Mouse (Mus musculus) gastrocnemius, adult 2 months (tissue): Measurements from ENCODE around the gene Zc3hc1. TPM values are rescaled to one million over a fixed set of nuclear protein-coding genes. Genes with fewer than 3 reads are reported as not detected.

Experiments used
- DNase-seq: peaks from one replicate; pipeline ENCODE4 v3.0.0; 2022
- H3K27ac ChIP-seq: fragments of 200-600 bp; 2 replicates; pipeline ENCODE4 v1.8.1; 2022; ENCODE audit warnings: mild to moderate bottlenecking
- H3K4me3 ChIP-seq: fragments of 200-600 bp; 2 replicates; pipeline ENCODE4 v1.8.1; 2022; ENCODE audit warnings: mild to moderate bottlenecking, moderate library complexity
- CTCF ChIP-seq: fragments of 200-600 bp; IDR thresholded peaks from 2 replicates; pipeline ENCODE4 v1.8.1; 2022; ENCODE audit warnings: antibody characterized with exemption, mild to moderate bottlenecking, moderate library complexity
- intact Hi-C: fragments of 180-260 bp; cut with DNase I; formaldehyde crosslinking; loops from one replicate; pipeline ENCODE4 v1.15.1; 2025
- total RNA-seq, 2 experiments: library from RNA; stranded (reverse); gene quantifications; 2 replicates each; pipeline ENCODE4 v1.2.3; 2021

Zc3hc1 gene
- total RNA-seq, 2 experiments from 2014 or later = 15.5 to 19.3 TPM

- peak; percentile 62 for DNase-seq
- H3K27ac ChIP-seq = peak overlapping the region; percentile 84
- intact Hi-C loops = loop anchor here (5.0 kb wide), 1 partner anchor 38 kb away; the partner anchor contains the start of gene Ube2h
Measured at GRCm38 (mm10) chr6:30340231-30340873, 50.5 kb downstream of the Zc3hc1 start.

GRCm38 (mm10) chr6:30336912-30337311 lies 53.9 kb downstream of the Zc3hc1 start:
- Histone ChIP-seq H3K4me3 (peak overlapping the region; percentile 8; the same call in 1 of the 2 replicates), H3K27ac (peak overlapping the region; percentile 69)
- intact Hi-C loops = no loop called here
- no peak for TF ChIP-seq CTCF
- DNase-seq = peak; percentile 71

More at GRCm38 (mm10) chr6:30340231-30340873, 50.5 kb downstream of the Zc3hc1 start:
- TF ChIP-seq CTCF = no peak
- H3K4me3 ChIP-seq = no peak overlapping the region

DNA sequence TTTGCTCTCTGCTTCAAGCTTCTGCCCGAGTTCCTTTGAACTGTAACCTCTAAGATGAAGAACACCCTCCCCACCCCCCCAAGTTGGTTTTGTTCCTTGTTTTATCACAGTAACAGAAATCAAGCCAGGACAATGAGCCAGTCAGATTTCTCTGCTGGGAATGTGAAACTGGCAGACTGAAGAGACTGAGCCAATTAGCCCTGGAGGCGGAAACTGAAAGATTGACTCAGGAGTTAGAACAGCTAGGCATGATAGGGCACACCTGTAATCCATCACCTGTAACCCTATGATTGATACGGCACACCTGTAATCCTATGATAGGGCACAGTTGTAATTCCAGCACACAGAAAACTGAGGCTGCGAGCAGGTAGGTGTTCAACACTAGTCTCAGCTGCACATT lies 58.6 kb downstream of the Zc3hc1 start:
- intact Hi-C loops = no loop called here
- no peak for DNase-seq
- Histone ChIP-seq H3K4me3 (no peak overlapping the region), H3K27ac (no peak overlapping the region)
- no peak for TF ChIP-seq CTCF

DNA sequence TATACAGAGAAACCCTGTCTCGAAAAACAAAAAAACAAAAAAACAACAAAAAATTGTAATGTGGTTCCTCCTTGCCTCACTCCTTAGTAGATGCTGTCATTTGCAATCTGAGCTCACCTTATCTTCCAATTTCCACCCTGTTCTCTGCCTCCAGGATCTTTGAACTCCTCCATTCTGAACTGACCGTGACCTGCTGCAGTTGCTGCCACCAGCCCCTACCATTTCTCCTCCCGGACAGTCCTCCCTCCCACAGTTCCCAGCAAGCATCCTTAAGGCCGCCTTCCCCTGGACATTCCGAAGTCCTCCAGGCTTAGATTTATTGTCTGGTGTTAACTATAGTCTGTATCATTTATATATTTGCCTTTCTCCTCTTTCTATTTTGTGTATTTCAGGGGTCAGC lies 60.1 kb downstream of the Zc3hc1 start:
- H3K27ac ChIP-seq = no peak overlapping the region
- no peak overlapping the region for H3K4me3 ChIP-seq
- intact Hi-C loops = no loop called here
- TF ChIP-seq CTCF = no peak
- no peak for DNase-seq

DNA sequence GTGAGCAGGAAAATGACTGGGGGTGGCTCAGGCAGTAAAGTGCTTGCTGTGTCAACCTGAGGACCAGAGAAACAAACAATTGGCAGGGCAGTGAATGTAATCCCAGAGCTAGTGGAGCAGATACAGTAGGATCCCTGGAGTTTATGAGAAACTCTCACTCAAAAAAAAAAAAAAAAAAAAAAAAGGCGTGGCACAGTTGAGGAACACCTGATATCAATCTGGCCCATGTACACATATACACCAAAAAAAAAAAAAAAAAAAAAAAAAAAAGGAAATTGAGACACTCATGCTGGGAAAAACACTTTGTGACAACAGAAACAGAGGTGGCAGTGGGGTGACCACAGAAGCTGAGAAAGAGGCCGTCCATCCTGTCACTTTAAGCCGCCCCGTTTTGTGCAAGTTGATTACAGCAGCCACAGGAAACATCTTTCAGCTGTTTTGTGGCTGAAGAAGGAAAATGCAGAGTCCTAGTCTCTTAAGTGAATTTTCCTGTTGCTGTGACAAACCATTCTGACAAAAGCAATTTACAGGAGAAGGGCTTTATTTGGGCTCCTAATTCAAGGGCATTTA lies 64.8 kb downstream of the Zc3hc1 start:
- intact Hi-C loops = no loop called here
- TF ChIP-seq CTCF = no peak
- DNase-seq = no peak
- H3K27ac ChIP-seq = 0 out of 2 replicates have a peak overlapping the region, but pooled peaks have one; percentile 28
- no peak overlapping the region for H3K4me3 ChIP-seq

DNA sequence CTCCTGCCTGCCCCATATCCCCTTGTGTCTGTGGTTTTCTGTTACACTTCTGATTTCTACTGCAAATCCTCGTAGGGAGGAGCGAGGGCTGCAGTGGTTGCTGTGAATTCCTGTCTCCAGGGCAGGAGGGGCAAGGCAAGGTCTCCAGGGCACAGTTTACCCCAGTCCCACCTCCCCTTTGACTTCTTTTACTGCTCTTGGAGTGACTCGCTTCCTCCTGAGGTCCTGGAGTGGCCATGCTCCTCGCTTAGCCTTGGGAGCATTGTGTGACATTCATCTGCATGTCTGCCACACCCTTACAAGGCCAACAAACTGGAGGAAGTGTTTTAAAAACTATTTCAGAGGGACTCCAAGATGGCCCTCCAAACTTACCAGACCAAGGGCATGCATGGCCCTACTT lies 69.8 kb downstream of the Zc3hc1 start:
- Histone ChIP-seq H3K4me3 (no peak overlapping the region), H3K27ac (no peak overlapping the region)
- no peak for DNase-seq
- TF ChIP-seq CTCF = no peak
- intact Hi-C loops = no loop called here

DNA sequence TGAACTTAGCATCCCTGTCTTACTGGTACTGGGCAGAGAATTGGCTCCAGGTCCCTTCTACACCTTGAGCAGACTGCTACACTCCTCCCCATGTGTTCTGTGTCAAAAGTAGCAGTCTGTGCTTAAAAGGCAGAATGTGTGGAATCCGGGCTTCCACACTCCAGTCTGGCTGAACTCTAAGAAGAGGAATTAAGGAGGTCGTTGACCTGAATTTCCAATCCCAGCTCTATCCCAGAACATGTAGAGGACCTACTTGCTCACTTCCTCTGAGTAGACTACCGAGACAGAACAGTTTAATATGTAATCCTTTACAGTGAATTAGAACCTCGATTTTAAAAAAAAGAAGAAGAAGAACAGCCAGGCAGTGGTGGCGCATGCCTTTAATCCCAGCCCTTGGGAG lies 71.6 kb downstream of the Zc3hc1 start:
- no peak for TF ChIP-seq CTCF

More for the DNA sequence above, 71.6 kb downstream of the Zc3hc1 start:
- DNase-seq = no peak
- intact Hi-C loops = no loop called here
- no peak overlapping the region for H3K27ac ChIP-seq
- H3K4me3 ChIP-seq = no peak overlapping the region

Other genes with a start within 250 kb of the Zc3hc1 start
- 10 to 100 TPM; 39.6 to 81.2 TPM for gene Ube2h, start 86.5 kb downstream of the Zc3hc1 start, total RNA-seq
- 10 to 100 TPM; 35.8 to 44.4 TPM for gene Klhdc10, start 10.8 kb upstream of the Zc3hc1 start, total RNA-seq
- gene Tmem209, start 118.8 kb upstream of the Zc3hc1 start, total RNA-seq = 10 to 100 TPM in 1 of 2 experiments, 1 to 10 TPM in 1; 7.1 to 11.4 TPM
- gene Ssmem1, start 118.8 kb upstream of the Zc3hc1 start, total RNA-seq = under 1 TPM; 0.18 to 0.20 TPM
- gene Cpa2, start 150.6 kb upstream of the Zc3hc1 start, total RNA-seq = not detected
- gene Cpa4, start 177.3 kb upstream of the Zc3hc1 start, total RNA-seq = not detected
- gene Cpa5, start 220.0 kb upstream of the Zc3hc1 start, total RNA-seq = not detected
- gene Cpa1, start 248.2 kb upstream of the Zc3hc1 start, total RNA-seq = not detected